Mouse (Mus musculus) brain, adult 2 months (tissue): ENCODE data around the gene Cblb.

Experiments used
- DNase-seq: peaks from one replicate; pipeline ENCODE4 v3.0.0; 2011; ENCODE audit warnings: low read depth, low spot score

Cblb gene

GRCm38 (mm10) chr16:52031091-52031689, at the start of gene Cblb:
Gene Cblb (plus strand): TSS chr16:52031225.
- peak; percentile 99 for DNase-seq

GRCm38 (mm10) chr16:51985436-51985835, 45.6 kb upstream of the Cblb start:
- peak; percentile 57 for DNase-seq

DNA sequence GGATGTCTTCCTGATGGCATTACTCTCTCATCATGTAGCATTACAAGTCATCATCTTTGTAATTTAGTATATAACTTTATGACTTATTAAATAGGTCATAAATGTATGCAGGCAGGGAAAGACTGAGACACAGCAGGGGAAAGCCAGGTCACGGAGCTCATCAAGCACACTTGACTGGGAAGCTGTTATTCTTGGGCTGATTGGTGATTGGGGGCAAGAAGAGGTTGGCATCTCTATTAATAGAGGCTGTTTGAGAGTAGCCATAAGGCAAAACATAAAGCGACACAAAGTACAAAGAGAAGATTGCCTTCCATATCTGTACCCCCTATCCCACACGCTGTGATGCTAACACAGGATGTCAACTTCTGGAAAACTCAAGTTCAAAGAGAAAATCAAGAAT, 44.8 kb upstream of the Cblb start:
- no peak for DNase-seq

- no peak for DNase-seq
Observed at GRCm38 (mm10) chr16:51987085-51987620, 43.9 kb upstream of the Cblb start.

DNA sequence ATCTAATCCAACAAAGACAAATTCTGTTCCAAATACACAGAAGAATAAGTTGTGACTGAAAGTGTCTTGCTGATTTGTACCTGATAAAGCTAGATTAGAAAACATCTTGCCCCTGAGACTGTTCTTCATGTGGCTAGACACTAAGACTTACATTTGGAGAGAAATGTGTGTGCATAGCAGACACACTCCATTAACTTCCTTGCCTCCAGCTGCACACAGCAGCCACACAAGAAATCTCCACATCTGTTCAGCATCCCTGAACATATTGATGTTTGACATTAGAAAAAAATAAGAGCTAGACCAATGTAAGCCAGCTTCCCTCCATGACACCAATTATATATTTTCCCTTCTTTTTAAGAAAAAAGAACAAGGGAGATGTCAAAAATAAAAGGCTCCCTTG, 43.0 kb upstream of the Cblb start:
- no peak for DNase-seq

- DNase-seq, result no peak
Observed at GRCm38 (mm10) chr16:51989259-51989658, 41.8 kb upstream of the Cblb start.

DNA sequence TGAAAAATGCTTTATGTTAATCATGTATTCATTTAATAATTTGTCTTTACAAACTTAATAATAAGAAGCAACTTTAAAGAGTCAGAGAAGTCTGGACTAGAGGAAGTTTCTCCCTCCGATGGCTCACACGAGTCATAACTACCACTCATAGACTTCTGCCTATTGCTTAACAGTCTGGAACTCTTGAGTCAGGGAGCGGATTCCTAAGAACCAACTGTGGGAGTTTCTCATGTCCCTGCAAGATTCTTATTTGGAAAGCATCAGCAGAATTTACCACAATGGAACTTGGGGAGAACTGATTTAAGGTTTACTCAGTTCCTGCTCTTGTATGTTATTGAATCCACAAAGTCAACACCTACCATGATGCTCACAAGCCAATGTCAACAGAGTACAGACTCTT, 31.0 kb upstream of the Cblb start:
- DNase-seq, result no peak

GRCm38 (mm10) chr16:52000801-52001200, 30.2 kb upstream of the Cblb start:
- no peak for DNase-seq

GRCm38 (mm10) chr16:52007006-52007405, 24.0 kb upstream of the Cblb start:
- no peak for DNase-seq

GRCm38 (mm10) chr16:52008471-52008870, 22.6 kb upstream of the Cblb start:
- peak; percentile 48 for DNase-seq

DNA sequence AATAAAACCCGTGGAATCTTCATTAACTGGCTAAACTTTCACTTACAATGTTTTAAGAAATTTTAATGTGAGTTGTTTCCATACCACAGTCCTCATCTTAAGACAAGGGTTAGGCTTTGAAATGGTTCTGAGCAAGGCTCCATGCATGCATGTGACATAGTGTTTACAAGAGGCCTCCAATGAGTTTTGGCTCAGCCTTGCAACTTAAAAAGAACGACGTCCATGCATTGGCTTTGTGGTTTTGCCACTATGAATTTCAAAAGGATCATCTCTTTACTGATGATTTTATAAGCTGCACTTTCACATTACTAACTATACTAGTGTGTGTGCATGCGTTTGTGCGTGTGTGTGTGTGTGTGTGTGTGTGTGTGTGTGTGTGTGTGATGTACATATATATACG, 21.6 kb upstream of the Cblb start:
- no peak for DNase-seq

- DNase-seq, result no peak
Observed at GRCm38 (mm10) chr16:52012984-52013383, 18.0 kb upstream of the Cblb start.

- no peak for DNase-seq
Observed at GRCm38 (mm10) chr16:52013812-52014211, 17.2 kb upstream of the Cblb start.

GRCm38 (mm10) chr16:52023417-52023816, 7.6 kb upstream of the Cblb start:
- DNase-seq, result no peak

DNA sequence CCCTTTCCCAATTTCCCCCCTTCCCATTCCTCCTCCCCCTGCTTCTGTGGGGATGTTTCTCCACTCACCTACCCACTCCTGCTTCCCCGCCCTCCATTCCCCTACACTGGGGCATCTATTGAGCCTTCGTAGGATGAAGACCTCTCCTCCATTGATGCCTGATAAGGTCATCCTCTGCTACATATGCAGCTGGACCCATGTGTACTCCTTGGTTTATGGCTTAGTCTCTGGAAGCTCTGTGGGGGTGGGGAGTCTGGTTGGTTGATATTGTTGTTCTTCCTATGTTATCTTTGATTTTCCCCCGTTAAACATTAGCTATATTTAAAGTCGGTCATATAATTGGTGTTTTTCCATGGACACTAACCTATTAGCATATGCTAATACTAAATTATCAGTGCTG, 3.7 kb upstream of the Cblb start:
- DNase-seq, result no peak

DNA sequence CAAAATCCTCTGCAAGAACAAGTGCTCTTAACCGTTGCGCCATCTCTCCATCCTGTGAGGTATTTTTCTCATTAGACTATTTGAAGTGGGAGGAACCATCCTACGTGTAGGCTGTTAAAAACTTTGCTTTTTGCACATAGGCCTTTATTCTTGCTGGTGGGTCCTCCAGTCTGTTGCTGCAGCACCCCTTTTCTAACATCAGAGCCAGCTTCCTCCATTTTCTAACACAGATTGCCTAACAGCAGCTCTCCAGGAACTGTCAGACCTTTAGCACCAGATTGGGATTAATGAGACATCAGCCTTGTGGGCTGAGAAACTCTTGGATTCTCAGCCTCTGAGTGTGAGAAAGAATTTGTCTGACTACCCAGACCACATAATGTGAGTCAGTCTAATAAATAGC, 2.0 kb upstream of the Cblb start:
- DNase-seq, result peak; percentile 36

DNA sequence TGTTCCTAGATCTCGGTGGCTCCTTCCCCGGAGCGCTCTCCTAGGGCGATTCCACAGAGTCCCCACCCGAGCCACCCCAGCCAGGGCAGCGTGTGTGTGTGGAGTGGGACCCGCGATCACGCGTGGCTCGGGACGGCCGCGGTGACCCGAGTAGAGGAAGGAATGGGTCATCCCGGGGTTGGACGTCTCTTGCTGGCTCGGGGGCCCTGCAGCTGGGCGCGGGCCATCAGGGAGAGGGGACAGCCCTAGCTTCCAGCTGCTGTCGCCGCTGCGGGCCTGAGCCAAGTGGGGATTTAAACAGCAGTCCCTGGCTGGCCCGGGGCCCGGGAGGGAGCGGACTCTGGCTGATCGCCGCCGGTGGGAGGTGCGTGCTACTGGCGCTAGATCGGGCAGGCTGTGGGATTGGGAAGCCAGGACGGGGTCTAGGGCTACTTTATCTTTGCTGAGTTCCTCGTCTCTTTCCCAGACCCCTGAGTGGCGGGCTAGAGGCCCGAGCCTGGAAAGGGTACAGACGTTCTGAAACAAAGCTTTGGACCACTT, 757 bp downstream of the Cblb start:
- peak; percentile 72 for DNase-seq

DNA sequence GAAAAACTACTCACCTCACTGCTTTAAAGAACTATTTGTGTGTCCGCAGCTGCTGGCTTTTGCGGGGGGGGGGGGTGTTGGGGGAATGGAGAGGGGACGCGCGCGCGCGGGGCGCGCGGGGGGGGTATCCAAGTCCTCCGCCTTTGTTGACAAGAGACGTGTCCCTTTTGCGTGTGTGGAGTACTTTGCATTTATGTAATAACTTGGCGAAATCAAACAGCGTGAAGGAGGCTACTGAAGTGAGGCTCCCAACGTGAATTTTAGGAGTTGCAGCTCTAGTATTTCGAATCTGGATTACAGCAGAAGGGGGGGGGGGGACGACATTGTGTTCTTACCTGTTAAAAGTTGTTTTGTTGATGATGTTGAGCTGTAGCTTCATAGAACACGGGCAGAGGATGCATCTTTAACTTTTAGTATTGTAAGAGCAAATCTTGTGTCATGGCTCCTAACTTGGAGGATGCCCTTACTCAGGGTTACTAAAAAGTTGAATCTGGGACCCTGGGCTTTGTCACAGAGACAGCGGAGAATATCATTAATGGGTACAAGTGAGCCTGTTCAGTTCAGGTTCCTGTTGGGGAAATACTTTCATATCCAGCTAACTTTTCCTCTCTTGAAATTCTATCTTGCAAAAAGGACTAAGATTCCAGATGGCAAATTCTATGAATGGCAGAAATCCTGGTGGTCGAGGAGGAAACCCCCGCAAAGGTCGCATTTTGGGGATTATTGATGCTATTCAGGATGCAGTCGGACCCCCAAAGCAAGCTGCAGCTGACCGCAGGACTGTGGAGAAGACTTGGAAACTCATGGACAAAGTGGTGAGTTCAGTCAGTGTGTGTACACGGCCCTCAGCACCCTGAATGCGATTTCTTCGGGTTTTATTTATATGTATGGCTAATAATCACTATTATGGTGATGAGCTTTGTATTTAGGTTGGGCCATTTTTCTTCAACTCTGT, 1.6 kb downstream of the Cblb start:
- peak; percentile 55 for DNase-seq

GRCm38 (mm10) chr16:52033381-52034315, 2.6 kb downstream of the Cblb start:
- no peak for DNase-seq

DNA sequence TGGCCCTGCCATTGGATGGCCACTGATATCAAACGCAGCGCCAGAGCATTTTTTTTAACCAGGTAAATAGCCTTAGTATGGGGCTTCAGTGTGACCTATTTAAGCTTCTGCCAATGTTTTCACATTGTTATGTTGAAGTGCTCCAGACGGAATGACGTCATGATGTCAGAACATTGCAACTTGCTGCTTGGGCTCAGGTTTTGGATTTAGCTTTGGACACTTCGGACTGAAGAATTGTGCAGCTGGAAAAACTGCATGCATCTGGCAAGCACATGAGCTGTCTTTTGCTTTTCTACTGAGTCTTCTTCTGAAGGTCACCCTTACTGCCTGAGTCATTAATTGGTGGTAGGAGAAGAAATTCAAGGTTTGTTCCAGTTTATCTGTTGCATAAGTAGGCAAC, 3.3 kb downstream of the Cblb start:
- peak; percentile 65 for DNase-seq

GRCm38 (mm10) chr16:52036295-52036694, 5.3 kb downstream of the Cblb start:
- no peak for DNase-seq
